Mouse (Mus musculus) lung, postnatal 25 days (tissue): Measurements from ENCODE around the gene Exosc9.
A peak's percentile ranks its signal among the peaks of the same experiment; 100 is the strongest.
"Not testable (repeated sequence)": the region's sequence is repeated elsewhere in the genome, so short reads cannot be mapped to it uniquely, and the experiment has no call there.

Experiments
- DNase-seq: peaks from one replicate; pipeline ENCODE4 v3.0.0; 2022; ENCODE audit warnings: low spot score

The Exosc9 gene

GRCm38 (mm10) chr3:36551851-36552384 lies 488 bp upstream of the Exosc9 start:
- no peak for DNase-seq

GRCm38 (mm10) chr3:36557601-36558000 lies 5.2 kb downstream of the Exosc9 start:
- no peak for DNase-seq

- DNase-seq = no peak
Observed at GRCm38 (mm10) chr3:36559606-36560005, 7.2 kb downstream of the Exosc9 start.

- DNase-seq = no peak
Observed at GRCm38 (mm10) chr3:36563666-36564065, 11.3 kb downstream of the Exosc9 start.

GRCm38 (mm10) chr3:36569836-36570235 lies 17.4 kb downstream of the Exosc9 start:
- no peak for DNase-seq

GRCm38 (mm10) chr3:36571361-36571826 lies 19.0 kb downstream of the Exosc9 start:
- no peak for DNase-seq

- DNase-seq = peak; percentile 98
Observed at GRCm38 (mm10) chr3:36571827-36572378, 19.5 kb downstream of the Exosc9 start, which contains the start of gene Ccna2. Gene Ccna2, minus strand, starts transcription at chr3:36572150.

- no peak for DNase-seq
Observed at GRCm38 (mm10) chr3:36598811-36599210, 46.4 kb downstream of the Exosc9 start.

GRCm38 (mm10) chr3:36599773-36600172 lies 47.4 kb downstream of the Exosc9 start:
- not testable (repeated sequence) for DNase-seq

- no peak for DNase-seq
Observed at GRCm38 (mm10) chr3:36605894-36606783, 53.7 kb downstream of the Exosc9 start.

GRCm38 (mm10) chr3:36612687-36613086 lies 60.3 kb downstream of the Exosc9 start:
- no peak for DNase-seq

- DNase-seq = peak; percentile 92
Observed at GRCm38 (mm10) chr3:36613202-36613907, 60.9 kb downstream of the Exosc9 start, which contains the start of gene Bbs7. Gene Bbs7, minus strand, starts transcription at chr3:36613477.

GRCm38 (mm10) chr3:36613908-36614255 lies 61.5 kb downstream of the Exosc9 start:
- no peak for DNase-seq
